Mouse (Mus musculus) left cerebral cortex, postnatal 25 days (tissue): Measurements from ENCODE around the gene Tead3. TPM values are rescaled to one million over a fixed set of nuclear protein-coding genes. Genes with fewer than 3 reads are reported as not detected.

Experiments used
- DNase-seq, 2 experiments: peaks; one replicate each; pipeline ENCODE4 v3.0.0; 2022; ENCODE audit warnings: low spot score in 2 of 2, mixed read lengths in 1 of 2
- intact Hi-C: fragments of 180-260 bp; cut with DNase I; formaldehyde crosslinking; loops from one replicate; pipeline ENCODE4 v1.15.1; 2025
- total RNA-seq, 2 experiments: library from RNA; stranded (reverse); gene quantifications; 2 replicates each; pipeline ENCODE4 v1.2.3; 2021

Tead3 gene
- total RNA-seq, 2 experiments from 2014 or later = 2.2 to 3.1 TPM

- no peak for DNase-seq
- intact Hi-C loops = no loop called here
These were observed 63.7 kb downstream of the Tead3 start for GRCm38 (mm10) chr17:28286964-28287363.

DNA sequence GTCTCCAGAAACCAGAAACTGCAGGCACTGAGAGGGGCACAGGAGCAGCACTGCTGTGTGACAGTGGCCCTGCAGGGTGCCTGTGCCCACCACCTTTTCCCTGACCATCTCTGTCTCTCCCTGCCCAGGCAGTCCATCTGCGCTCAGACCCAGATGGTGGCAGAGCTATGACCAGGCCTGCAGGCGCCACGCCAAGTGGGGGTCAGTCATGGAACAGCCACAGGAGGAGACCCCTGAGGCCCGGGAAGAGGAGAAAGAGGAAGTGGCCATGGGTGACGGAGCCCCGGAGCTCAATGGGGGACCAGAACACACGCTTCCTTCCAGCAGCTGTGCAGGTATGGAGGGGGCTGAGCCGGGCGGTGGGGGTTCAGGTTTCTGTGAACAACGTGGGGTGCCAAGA lies 64.5 kb downstream of the Tead3 start:
- no peak for DNase-seq
- intact Hi-C loops = no loop called here

- intact Hi-C loops = no loop called here
- DNase-seq = no peak
These were observed 67.4 kb downstream of the Tead3 start for GRCm38 (mm10) chr17:28283199-28283598.

GRCm38 (mm10) chr17:28281866-28282441 lies 68.7 kb downstream of the Tead3 start:
- intact Hi-C loops = no loop called here
- DNase-seq = no peak

Other genes with a start within 250 kb of the Tead3 start
- gene Scube3, start 208.7 kb downstream of the Tead3 start, total RNA-seq = 1 to 10 TPM; 1.1 to 5.5 TPM
- 100 to 1,000 TPM; 110 to 113 TPM for gene Zfp523, start 173.7 kb downstream of the Tead3 start, total RNA-seq
- gene Def6, start 143.0 kb downstream of the Tead3 start, total RNA-seq = 1 to 10 TPM; 2.9 to 3.1 TPM
- 10 to 100 TPM; 26.6 to 28.8 TPM for gene Ppard, start 118.1 kb downstream of the Tead3 start, total RNA-seq
- 10 to 100 TPM; 24.0 to 25.7 TPM for gene Fance, start 37.3 kb downstream of the Tead3 start, total RNA-seq
- 100 to 1,000 TPM; 305 to 310 TPM for gene Rpl10a, start 22.3 kb downstream of the Tead3 start, total RNA-seq
- gene Tulp1, start 14.4 kb upstream of the Tead3 start, total RNA-seq = not detected
- gene Fkbp5, start 166.7 kb upstream of the Tead3 start, total RNA-seq = 10 to 100 TPM; 46.4 to 53.2 TPM
- not detected for gene Armc12, start 180.0 kb upstream of the Tead3 start, total RNA-seq
- gene Clpsl2, start 198.6 kb upstream of the Tead3 start, total RNA-seq = not detected
- gene Clps, start 209.9 kb upstream of the Tead3 start, total RNA-seq = not detected
- 1 to 10 TPM; 1.4 to 2.8 TPM for gene Lhfpl5, start 224.8 kb upstream of the Tead3 start, total RNA-seq